Mouse (Mus musculus): ENCODE measurements around the gene Plcb2.

Gene Plcb2

DNA sequence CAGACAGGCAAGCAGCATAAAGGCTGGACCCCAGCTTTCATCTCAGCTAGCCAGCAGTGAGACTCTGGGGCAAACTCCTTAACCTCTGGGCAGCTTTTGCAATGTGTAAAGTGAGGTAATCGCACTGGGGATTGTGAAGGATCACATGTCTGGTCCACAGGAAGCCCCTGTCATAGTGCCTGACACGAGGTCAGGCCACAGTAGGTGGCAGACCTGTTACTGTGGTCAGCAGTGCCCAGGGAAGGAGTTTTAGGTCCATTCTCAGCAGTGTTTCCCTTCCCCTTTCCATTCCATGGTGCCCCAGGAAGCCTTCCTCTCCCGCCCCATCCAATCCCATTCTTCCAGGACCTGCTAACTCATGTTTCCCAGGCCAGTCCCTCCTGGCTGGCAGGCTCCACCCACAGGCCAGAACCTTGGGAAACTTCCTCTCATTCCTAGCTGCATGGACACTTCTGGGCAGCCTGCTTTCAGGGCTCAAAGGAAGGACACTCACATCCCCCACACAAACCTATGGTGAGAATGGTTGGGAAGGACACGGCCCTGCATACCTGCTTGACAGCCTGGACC, 18.5 kb downstream of the Plcb2 start:
- DNase-seq, result no peak

DNA sequence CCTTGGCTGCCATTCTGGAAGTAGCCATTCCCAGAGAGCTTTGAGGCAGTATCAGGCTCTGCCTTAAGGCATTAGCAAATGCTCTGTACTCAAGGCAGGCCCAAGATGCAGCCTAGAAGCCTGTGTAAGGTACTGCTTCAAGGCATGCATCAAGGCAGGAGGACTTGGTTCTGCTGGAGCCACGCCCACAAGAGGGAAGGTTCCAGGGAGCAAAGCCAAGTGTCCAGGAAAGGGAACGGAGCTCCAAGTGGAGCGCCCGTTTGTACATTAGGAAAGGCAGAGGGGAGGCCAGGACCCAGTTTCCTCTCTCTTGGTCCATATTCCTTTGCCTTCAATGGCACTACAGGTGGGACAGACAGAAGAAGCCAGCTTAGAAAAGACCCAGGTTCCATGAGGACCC, 19.8 kb downstream of the Plcb2 start:
- DNase-seq, result no peak

DNA sequence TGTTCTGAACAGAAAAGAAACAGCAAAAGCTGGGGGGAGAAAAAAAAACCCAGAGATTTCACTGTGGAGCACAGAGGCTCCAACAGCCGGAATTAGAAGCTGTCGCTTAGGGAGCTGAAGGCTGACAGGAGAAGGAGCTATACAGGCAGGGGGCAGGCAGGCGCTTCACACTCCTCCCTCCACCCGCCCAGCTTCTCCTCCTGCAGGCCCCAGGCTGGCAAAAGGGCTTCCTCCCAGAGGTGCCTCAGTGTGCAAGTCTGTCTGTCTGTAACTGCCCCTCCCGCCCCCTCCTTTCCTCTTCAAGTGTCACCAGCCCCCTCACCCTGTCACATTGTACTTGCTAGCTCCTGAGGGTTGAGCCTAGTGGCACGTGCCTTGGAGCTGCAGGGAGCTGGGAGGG, 21.8 kb downstream of the Plcb2 start:
- no peak for DNase-seq

DNA sequence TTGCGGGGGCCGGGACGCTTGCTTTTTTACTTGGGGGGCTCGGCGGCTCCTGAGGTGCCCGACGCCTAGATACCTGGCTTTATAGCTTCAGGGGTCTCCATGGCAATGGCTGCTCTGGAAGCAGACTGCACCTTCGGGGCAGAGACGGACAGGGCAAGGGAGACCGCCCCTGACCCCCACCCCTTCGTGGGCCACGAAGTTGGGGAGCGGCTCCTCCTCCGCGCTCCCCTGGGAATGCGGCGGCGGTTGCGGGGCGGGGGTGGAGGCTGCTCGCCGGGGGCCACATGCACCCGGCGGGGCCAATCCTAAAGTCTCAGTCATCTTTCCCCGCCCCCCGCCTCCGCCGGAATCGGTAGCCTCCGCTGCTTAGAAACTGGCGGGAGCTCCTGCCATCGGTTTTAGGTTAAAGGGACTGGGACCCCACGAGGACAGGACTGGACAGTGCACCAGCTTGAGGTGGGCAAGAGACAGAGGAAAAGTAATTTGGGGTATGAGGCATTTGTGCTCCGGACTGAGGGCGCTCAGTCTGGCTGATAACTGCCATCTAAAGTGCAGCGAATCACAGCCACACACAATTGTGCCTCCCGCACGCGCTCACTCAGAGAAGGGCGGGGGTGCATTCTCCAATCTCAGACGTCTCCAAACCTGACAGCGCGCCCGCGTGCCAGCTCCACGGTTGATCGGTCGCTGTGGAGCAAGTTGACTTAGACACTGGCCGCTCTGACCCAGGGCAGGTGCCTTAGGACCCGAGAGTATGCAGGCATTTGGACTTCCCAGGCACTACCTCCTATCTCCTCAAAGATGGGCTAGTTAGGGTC, 24.1 kb downstream of the Plcb2 start, which contains the start of gene Ankrd63:
Gene Ankrd63, minus strand, starts transcription at position 51 of the 818 bp plus-strand sequence.
- no peak for DNase-seq

DNA sequence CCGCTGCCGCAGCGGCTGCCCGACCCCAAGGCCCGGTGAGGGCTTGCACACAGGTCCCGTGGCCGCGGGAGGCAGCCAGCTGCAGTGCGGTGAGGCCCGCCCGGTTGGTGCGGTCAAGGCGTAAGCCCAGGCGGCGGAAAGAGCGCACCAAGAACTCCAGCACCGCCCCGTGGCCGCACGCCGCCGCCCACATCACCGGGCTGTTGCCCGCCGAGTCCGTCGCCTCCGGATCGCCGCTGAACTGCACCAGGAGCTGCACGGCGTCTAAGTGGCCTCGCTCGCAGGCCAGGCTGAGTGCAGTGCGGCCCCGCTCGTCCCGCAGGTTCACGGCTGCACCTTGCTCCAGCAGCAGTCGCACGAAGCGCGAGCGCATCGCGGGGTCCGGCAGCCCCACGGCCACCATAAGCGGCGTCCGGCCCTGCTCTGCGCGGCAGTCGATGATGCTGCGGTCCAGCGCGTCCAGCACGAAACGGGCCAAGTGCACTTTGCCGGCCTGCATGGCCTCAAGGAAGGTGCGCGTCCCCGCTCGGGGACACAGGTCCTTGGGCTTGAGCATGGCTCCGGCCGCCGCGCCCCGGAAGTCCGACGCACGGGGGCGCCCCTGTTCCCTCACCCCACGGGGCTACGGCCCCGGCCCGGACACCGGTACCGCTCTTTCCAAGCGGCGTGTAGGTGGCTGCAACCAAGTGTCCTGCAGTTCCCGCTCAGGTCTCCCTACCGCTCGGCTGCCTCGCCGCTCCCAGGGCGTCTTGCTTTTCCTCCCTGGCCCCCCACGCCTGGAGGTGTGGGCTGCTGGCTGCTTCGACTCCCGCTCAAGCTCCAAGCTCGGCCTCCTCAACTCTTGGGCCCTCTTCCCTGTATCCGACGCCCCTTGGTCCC, 25.1 kb downstream of the Plcb2 start:
- DNase-seq, result no peak

DNA sequence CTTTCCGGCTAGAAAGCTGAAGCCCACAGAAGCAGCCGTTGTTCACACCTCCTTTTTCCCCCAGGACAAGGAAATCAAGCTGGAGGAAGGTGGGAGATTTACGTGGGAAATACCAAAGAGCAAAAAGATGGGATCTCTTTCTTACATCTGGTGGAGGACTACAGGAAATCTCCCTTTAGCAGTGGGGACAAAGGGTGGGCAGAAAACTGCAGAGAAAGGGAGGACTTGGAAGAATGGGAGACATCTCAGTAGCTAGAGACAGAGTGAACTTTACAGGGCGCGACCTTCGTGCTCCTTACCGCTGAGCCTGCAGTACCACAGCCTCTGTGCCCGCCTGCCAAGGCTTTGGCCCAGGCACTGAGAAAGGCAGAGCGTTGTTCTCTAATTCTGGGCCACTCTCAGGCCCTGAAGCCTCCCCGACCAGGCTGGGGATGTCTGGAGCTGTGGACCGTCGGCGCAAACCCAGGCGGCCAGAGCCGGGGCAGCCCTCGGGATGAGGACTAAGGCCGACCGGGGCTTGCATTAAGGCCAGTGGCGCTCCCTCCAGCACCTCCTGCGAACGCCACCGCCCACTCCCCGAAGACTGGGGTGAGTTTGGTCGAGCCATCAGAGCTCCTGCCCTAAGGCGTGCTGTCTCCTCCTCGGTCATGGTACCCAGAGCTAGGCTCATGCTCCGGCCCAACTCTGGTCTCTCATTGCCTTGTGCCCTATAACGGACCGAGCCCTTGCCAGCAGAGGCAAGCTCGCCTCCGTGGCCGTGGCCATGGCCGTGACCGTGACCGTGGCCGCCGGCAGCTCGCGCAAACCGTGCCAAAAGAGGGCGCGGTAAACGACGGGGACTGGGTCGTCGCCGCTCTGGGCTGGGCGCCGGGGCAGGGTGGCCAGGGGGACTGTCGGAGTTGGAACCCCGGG, 26.0 kb downstream of the Plcb2 start:
- no peak for DNase-seq

DNA sequence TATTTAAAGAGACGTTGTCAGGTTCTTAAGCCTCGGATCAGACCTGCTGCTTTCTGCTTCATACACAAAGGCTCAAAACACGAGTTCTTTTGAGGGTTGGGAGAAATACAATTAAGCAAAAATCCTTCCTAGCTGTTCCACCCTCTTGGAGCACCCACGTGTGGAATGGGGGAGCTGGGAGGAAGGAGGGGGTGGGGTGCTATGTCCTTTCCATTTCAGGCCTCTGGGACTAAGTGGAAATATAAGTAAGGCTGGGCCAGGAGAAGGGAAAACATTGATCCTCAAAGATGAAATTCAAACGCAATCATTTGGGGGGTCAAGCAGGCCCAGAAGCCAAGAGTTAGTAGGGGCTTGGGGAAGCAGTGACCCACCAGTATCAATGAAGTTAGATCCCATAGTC, 27.1 kb downstream of the Plcb2 start:
- DNase-seq, result no peak

DNA sequence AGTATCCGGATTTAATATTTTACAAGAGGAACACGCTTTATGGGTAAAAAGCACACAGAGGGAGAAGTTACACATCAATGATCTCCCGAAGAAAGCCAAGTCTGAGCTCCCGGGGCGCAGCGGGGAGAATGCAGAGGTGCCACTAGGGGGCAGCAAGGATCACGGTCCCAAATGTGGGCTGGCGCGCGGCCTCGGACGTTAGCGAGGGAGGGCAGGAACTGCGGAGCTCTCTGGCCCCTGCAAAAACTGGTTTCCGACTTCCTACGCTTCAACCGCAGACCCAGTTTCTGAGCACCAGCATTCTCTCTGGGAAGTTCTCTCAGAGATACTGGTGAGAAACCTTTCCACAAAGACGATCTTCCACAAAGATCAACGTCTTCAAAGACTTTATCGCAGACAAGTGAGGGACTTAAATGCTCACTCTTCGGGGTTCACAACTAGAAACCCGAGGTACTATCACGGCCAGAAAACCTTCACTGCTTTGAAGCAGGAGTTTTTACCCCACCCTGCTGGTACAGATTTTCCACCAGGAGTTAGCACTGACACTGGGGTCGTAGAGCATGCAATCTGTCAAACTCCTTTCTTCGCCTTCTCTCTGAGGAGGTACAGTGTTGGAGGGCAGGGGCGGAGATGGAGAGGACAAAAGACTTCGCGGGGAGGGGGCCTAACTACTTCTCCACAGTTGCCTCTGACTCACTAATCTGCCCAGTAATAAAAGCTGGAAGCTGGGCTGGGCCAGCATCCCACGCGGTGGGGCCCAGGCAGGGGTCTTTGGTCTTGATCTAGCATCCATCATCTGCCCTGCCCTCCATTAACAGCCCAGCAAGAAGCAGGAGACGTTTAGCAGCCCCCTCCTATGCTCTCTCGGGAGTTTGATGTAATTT, 27.8 kb downstream of the Plcb2 start:
- peak; percentile 74 for DNase-seq

DNA sequence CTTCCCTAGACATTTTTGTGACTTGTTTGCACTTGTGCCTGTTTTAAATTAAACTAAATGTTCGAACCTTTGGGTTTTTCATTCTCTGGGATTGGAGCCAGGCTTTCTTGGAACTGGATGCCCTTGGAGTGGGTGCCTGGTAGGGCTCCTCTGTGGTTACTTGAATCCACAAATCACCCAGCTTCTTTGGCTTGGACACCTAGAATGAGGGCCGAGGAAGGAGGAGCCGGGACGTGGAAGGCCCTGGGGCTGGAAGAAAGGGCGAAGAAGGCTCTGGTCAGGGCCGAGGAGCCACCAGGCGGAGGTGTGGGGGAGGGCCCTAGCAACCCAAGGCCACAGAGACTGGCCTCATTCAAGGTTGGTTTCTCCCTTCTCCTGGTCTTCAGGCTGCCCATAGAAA, 30.3 kb downstream of the Plcb2 start:
- no peak for DNase-seq

DNA sequence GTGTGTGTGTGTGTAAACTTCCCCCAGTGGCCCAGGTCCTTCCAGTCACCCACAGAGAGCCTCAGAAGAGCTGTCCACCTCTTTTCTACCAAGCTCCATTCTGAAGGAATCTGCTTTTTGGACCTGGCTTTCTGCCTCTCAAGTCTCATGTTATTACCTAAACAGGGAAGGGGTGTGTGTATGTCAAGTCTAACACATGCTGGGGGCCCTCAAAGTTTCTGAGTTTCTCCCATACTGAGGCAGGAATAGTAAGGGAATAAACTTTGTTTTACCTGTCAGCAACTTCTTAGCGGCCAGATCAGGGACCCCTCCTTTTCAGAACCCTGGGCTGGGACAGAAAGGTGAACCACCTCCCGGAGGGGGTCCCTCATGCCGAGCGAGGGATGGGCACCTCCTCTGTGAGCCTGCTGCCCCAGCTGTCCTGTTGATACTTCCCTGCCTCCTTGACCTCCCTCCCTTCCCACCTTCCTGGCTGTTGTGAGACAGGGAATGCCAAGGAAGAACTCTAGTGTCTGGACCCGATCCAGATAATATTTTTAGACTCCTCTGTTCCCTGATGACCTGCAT, 30.8 kb downstream of the Plcb2 start:
- DNase-seq, result no peak

DNA sequence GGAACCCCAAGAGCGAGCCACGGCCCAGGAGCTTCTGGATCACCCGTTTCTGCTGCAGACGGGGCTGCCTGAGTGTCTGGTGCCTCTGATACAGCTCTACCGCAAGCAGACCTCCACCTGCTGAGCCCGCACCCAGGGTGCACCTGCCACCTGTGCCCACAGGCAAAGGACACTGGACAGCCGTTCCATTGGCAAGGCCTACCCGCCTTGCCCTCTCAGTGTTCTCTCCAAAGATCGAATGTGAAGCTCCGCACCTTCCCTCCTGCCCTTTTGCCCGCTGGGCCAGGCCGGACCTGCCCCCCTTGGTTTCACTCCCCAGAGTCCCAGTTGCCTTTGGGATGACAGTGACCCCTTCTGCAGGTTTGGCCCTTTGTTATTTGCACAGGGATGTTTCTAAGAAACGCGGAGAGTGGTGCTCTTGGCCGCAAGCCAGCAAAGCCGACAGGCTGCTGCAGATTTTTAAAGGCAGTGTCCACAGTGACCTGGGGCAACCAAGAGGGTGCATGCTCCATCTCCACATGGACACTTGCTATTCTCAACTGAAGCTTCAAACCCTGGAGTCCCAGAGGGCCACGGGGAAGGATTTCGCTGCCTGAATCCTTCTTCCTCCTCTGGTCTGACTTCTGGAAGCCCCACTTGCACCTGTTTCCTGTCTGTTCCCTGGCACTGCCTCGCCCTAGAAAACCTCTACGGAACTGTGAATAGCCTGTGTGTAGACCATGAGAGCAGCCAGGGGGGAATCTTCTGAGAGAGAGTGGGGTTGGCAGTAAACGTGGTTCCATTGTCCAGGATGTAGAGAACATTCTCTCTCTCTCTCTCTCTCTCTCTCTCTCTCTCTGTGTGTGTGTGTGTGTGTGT, 31.6 kb downstream of the Plcb2 start:
- no peak for DNase-seq

DNA sequence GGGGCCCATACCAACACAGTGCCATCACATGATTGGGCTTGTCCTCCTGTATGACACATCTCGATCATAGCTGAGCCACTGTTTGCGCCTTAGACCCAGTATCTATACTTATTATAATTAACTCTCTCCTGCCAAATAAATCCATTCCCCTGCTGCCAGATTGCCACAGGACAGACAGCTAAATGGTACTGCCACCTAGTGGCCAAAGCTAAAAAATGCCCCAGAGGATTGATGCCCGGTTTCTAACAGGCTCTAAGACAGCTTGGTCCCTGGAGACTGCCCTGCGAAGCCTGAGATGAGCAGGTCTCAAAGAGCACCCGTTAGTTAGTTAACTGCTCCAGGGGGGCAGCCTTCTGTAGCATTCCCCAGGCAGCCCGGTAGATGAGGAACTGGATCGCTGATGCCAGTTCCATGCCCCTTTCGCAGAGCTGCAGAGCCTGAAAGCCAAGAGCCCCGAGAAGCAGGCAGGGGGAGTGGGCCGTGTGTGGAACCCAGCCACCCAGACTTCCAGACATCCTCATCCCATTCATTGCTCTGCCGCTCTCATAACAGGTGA, 32.5 kb downstream of the Plcb2 start:
- DNase-seq, result no peak

DNA sequence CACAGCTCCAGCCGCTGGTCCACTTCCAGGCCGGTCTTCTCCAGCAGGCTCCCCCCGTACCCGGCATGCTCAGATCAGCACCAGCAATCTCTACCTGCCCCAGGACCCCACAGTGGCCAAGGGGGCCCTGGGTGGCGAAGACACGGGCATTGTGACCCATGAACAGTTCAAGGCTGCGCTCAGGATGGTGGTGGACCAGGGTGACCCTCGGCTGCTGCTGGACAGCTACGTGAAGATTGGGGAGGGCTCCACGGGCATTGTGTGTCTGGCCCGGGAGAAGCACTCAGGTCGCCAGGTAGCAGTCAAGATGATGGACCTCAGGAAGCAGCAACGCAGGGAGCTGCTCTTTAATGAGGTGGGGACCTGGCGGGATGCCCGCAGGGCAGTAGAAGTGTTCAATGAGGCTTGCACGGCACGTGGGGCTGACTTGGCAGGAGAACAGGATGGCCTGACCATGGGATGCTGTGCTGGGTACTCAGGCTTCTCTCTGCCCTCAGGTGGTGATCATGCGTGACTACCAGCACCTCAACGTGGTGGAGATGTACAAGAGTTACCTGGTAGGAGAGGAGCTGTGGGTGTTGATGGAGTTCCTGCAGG, 34.8 kb downstream of the Plcb2 start:
- DNase-seq, result no peak

DNA sequence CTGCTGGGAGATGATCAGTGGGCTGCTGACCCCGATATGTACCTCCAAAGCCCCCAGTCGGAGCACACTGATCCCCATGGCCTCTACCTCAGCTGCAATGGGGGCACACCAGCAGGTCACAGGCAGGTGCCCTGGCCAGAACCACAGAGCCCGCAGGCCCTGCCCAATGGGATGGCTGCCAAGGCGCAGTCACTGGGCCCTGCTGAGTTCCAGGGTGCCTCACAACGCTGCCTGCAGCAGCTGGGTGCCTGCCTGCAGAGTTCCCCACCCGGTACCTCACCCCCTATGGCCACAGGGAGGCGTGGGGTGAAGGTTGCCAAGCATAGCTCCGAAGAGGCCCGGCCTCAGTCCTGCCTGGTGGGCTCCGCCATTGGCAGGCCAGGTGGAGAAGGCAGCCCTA, 38.4 kb downstream of the Plcb2 start:
- DNase-seq, result no peak

DNA sequence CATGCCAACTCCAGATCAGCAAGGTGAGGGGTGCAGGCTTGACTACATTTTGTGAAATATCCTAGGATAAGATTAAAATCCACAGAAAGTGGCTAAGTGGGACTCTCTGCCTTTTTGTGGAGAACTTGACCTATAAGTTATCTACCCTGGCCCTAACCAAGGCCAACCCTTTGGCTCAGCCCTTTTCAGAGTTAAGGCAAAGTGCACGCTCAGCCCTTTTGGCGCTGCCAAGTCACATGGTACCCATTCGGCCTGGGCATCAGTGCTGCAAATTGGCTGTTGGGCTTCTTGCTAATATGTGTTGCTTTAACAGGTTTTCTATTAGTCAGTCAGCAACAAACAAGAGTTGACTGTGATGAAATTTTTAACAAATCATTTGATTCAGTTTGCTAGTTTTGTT, 40.4 kb downstream of the Plcb2 start:
- no peak for DNase-seq

DNA sequence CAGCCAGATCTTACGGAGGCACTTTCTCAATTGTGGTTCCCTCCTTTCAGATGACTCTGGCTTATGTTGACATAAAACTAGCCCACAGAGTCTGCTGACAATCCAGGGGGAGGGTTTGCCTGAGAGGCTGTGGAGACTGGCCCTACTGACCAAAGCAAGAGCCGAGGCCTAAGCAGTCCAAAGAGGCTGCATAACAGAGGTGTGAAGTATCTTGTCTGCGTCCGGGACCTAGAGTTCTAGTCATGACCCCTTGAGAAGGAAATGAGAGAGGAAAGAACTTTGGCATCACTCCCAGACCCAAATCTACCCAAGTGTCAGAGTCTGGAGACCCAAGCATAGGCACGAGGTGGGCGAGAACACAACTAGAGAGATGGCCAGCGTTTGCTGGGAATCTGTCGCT, 41.5 kb downstream of the Plcb2 start:
- no peak for DNase-seq

DNA sequence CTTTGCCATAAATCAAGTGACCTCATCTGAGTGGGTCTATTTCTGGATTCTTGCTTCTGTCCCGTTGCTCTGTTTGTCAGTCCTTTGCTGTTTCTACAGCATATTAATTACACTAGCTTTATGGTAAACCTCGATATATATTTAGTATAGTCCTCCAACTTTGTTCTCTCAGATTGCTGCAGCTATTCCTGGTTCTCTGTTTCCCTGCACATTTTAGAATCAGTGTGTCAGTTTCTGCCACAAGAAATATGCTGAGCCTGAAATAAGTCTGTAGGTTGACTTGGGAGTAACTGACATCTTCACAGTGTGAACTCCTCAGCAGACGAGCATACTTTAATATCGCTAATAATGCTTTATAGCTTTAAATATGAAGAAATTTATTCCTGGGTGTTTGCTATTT, 43.1 kb downstream of the Plcb2 start:
- no peak for DNase-seq

DNA sequence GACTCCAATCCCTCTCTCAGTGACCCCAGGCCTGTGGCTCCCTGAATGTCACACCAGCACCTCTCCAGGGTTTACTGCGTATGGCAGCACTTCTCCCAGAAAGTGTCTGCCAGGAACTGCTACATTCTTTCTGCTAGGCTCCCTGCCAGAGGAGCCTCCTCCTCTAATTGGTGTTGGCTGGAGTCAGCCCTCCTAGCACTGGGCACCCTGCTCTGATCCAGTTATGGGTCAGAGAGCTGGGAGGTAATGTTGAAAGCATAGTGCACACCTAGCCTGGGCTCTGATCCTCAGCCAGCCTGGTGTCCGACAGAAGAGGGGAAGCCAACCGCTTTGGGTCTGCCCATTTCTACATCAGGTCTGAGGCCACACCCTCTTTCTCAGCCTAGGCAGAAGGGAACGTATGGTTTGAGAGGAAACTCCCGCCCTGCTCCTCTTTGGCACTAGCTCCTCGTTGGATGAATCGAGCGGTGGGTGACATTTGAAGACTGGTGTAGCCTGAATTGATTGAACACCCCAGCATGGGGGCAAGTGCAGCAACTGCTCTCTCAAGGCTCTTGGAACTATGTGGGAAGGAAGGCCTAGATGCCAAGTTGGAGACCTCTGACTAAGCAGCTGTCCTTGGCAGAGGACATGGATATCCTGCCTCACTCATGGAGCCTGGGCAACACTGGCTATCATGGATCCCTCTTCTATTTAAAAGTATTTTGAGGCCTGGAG, 45.5 kb downstream of the Plcb2 start:
- no peak for DNase-seq

DNA sequence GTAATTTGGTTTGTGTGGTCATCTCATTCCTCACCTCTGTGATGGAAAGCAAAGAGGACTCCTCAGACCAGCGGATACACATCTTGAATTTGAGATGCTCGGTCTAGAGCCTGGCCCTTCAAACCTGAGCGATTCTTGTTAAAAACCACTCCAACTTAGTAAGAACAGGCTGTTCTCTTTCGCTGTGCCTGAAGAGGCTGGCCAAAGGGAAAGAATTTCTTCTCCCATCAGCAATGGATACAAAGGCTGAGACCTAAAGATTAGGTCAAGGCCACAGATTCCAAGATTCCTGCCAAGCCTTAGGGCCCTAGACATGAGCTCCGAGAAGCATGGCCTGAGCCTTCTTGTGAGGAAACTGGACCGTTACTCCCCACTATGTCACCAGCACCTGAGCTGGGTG, 47.3 kb downstream of the Plcb2 start:
- DNase-seq, result no peak
